Mouse (Mus musculus): ENCODE measurements at regions not wholly inside any gene's neighbourhood (a gene's known extent, or its start where the extent isn't known, plus 50 kb on each side); places are given as distances from the start of the nearest gene placed in this dataset.

GRCm38 (mm10) chr2:133432141-133432813 is 119.7 kb upstream of the Bmp2 start:
- DNase-seq (ENCODE audit: extremely low spot score in 1 of 2, low spot score in 1 of 2) = no peak

GRCm38 (mm10) chr2:133436913-133437843 is 114.8 kb upstream of the Bmp2 start:
- peak; percentile 6 to 7 for DNase-seq (ENCODE audit: extremely low spot score in 1 of 2, low spot score in 1 of 2)

GRCm38 (mm10) chr2:133438018-133438417 is 113.9 kb upstream of the Bmp2 start:
- no peak for DNase-seq (ENCODE audit: extremely low spot score in 1 of 2, low spot score in 1 of 2)

- DNase-seq (ENCODE audit: extremely low spot score in 1 of 2, low spot score in 1 of 2) = no peak
Measured at GRCm38 (mm10) chr2:133443024-133443423, 108.9 kb upstream of the Bmp2 start.

GRCm38 (mm10) chr2:133443490-133443889 is 108.5 kb upstream of the Bmp2 start:
- no peak for DNase-seq (ENCODE audit: extremely low spot score in 1 of 2, low spot score in 1 of 2)

GRCm38 (mm10) chr2:133452947-133453346 is 99.0 kb upstream of the Bmp2 start:
- DNase-seq (ENCODE audit: extremely low spot score in 1 of 2, low spot score in 1 of 2) = no peak

- no peak for DNase-seq (ENCODE audit: extremely low spot score in 1 of 2, low spot score in 1 of 2)
Measured at GRCm38 (mm10) chr2:133455484-133456170, 96.3 kb upstream of the Bmp2 start.

GRCm38 (mm10) chr2:133456785-133457184 is 95.2 kb upstream of the Bmp2 start:
- no peak for DNase-seq (ENCODE audit: extremely low spot score in 1 of 2, low spot score in 1 of 2)

GRCm38 (mm10) chr2:133458735-133459134 is 93.2 kb upstream of the Bmp2 start:
- no peak for DNase-seq (ENCODE audit: extremely low spot score in 1 of 2, low spot score in 1 of 2)

- no peak for DNase-seq (ENCODE audit: extremely low spot score in 1 of 2, low spot score in 1 of 2)
Measured at GRCm38 (mm10) chr2:133460814-133461213, 91.1 kb upstream of the Bmp2 start.

GRCm38 (mm10) chr2:133462378-133462777 is 89.6 kb upstream of the Bmp2 start:
- DNase-seq (ENCODE audit: extremely low spot score in 1 of 2, low spot score in 1 of 2) = no peak

GRCm38 (mm10) chr2:133467170-133468168 is 84.5 kb upstream of the Bmp2 start:
- no peak for DNase-seq (ENCODE audit: extremely low spot score in 1 of 2, low spot score in 1 of 2)

- no peak for DNase-seq (ENCODE audit: extremely low spot score in 1 of 2, low spot score in 1 of 2)
Measured at GRCm38 (mm10) chr2:133472966-133473744, 78.8 kb upstream of the Bmp2 start.

GRCm38 (mm10) chr2:133474174-133474573 is 77.8 kb upstream of the Bmp2 start:
- DNase-seq (ENCODE audit: extremely low spot score in 1 of 2, low spot score in 1 of 2) = no peak

- DNase-seq (ENCODE audit: extremely low spot score in 1 of 2, low spot score in 1 of 2) = no peak
Measured at GRCm38 (mm10) chr2:133480870-133481269, 71.1 kb upstream of the Bmp2 start.

GRCm38 (mm10) chr2:133481305-133481704 is 70.7 kb upstream of the Bmp2 start:
- DNase-seq (ENCODE audit: extremely low spot score in 1 of 2, low spot score in 1 of 2) = no peak

- DNase-seq (ENCODE audit: extremely low spot score in 1 of 2, low spot score in 1 of 2) = no peak
Measured at GRCm38 (mm10) chr2:133481785-133482184, 70.2 kb upstream of the Bmp2 start.

- DNase-seq (ENCODE audit: extremely low spot score in 1 of 2, low spot score in 1 of 2) = no peak
Measured at GRCm38 (mm10) chr2:133495443-133495842, 56.5 kb upstream of the Bmp2 start.

GRCm38 (mm10) chr2:133496389-133496788 is 55.6 kb upstream of the Bmp2 start:
- no peak for DNase-seq (ENCODE audit: extremely low spot score in 1 of 2, low spot score in 1 of 2)
